Mouse (Mus musculus) hindbrain, postnatal 0 days (tissue): Measurements from ENCODE around the gene Gm13889. TPM values are rescaled to one million over a fixed set of nuclear protein-coding genes. Genes with fewer than 3 reads are reported as not detected.

Source experiments
- ATAC-seq: fragments of 200-750 bp; cut with Nextera tagmentation; 2 replicates; pipeline ENCODE4 v1.8.0; 2017; ENCODE audit warnings: mild to moderate bottlenecking, moderate TSS enrichment, moderate library complexity
- DNase-seq: peaks from one replicate; pipeline ENCODE4 v3.0.0-alpha.2; 2015; ENCODE audit warnings: low spot score
- H3K27ac ChIP-seq: fragments of 300-500 bp; sonication (generic); 2 replicates; pipeline ENCODE4 v1.5.1; 2014; ENCODE audit warnings: mild to moderate bottlenecking
- H3K27me3 ChIP-seq: fragments of 300-500 bp; sonication (generic); 2 replicates; pipeline ENCODE4 v1.6.1; 2014; ENCODE audit warnings: low read length, mixed read lengths; ENCODE audit not compliant: insufficient read depth
- H3K36me3 ChIP-seq: fragments of 300-500 bp; sonication (generic); 2 replicates; pipeline ENCODE4 v1.6.1; 2014; ENCODE audit warnings: low read length, mixed read lengths; ENCODE audit not compliant: insufficient read depth
- H3K4me1 ChIP-seq: fragments of 300-500 bp; sonication (generic); 2 replicates; pipeline ENCODE4 v1.6.1; 2014; ENCODE audit warnings: antibody characterized with exemption, low read length, mixed read lengths; ENCODE audit not compliant: insufficient read depth
- H3K4me2 ChIP-seq: fragments of 300-500 bp; sonication (generic); 2 replicates; pipeline ENCODE4 v1.6.1; 2014; ENCODE audit warnings: low read depth, mild to moderate bottlenecking, low read length, moderate library complexity, mixed read lengths
- H3K4me3 ChIP-seq: fragments of 300-500 bp; sonication (generic); 2 replicates; pipeline ENCODE4 v1.5.1; 2014; ENCODE audit warnings: low read length
- H3K9ac ChIP-seq: fragments of 300-500 bp; sonication (generic); replicated peaks from 2 replicates; pipeline ENCODE4 v1.6.1; 2014; ENCODE audit warnings: mild to moderate bottlenecking, low read length, moderate library complexity, mixed read lengths
- H3K9me3 ChIP-seq: fragments of 300-500 bp; sonication (generic); 2 replicates; pipeline ENCODE4 v1.6.1; 2016; ENCODE audit warnings: low read length, mixed read lengths
- CTCF ChIP-seq: IDR thresholded peaks from 2 replicates; pipeline ENCODE4 v1.5.1; 2016; ENCODE audit warnings: antibody characterized with exemption, control low read depth, low read depth
- WGBS: fragments of 180-500 bp; shearing (Covaris S2); extraction: QIAGEN DNeasy Blood & Tissue Kit; methylation state at CpG from one replicate; pipeline ENCODE4 v1.1.7; 2014; 5-methylcytosine and 5-hydroxymethylcytosine counted together
- polyA plus RNA-seq: library from polyadenylated mRNA; unstranded; fragments of >200 nt; fragmentation: Nextera tagmentation; extraction: Ambion mirVana; gene quantifications from 2 replicates; pipeline ENCODE4 v1.2.1, GENCODE M21; 2015
- total RNA-seq: library from RNA; depleted of rRNA; stranded (reverse); fragments of >200 nt; gene quantifications from 2 replicates; pipeline ENCODE4 v1.2.3, GENCODE M21; 2014; rRNA removed

Gm13889 gene
- total and polyA plus RNA-seq, 2 experiments from 2014 or later, result 16.4 to 38.5 TPM

DNA sequence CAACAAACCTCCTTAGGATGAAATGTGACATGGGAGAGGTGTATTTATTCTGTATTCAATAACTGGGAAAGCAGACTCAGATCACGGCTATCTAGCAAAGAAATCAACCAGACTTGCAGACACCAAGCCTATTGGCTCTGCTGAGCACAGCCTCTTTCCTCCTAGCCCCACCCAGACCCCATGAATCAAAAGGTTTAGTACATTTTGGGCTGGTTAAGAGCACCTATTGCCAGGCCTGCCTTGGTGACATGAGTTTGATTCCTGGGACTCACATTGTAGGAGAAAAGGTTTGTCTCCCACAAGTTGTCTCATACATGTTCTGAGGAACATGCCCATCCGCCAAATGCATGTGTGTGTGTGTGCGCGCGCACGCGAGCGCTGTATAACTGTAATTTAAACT is 30.9 kb downstream of the Gm13889 start:
- Histone ChIP-seq H3K4me3 (no peak overlapping the region), H3K27me3 (no peaks in the 10 kb centered on the region), H3K4me2 (no peak overlapping the region), H3K4me1 (no peaks in the 10 kb centered on the region), H3K36me3 (no peaks in the 10 kb centered on the region), H3K27ac (no peak overlapping the region), H3K9me3 (no peaks in the 10 kb centered on the region), H3K9ac (no peak overlapping the region)
- DNase-seq (no peak), ATAC-seq (no peak)
- 96% methylated on average over 8 of the region's 8 CpGs for WGBS
- TF ChIP-seq CTCF, result no peak

GRCm38 (mm10) chr2:93919093-93919492 is 37.9 kb downstream of the Gm13889 start:
- no peaks in the 10 kb centered on the region for H3K36me3 ChIP-seq
- ATAC-seq, result no peak
- no peak for TF ChIP-seq CTCF
- DNase-seq, result no peak
- no peaks in the 10 kb centered on the region for H3K9me3 ChIP-seq
- H3K27me3 ChIP-seq, result no peaks in the 10 kb centered on the region
- 90% methylated on average over 3 of the region's 3 CpGs for WGBS
- no peak overlapping the region for H3K4me2 ChIP-seq
- H3K4me1 ChIP-seq, result no peaks in the 10 kb centered on the region
- H3K9ac ChIP-seq, result no peak overlapping the region
- no peak overlapping the region for H3K27ac ChIP-seq
- H3K4me3 ChIP-seq, result no peak overlapping the region

GRCm38 (mm10) chr2:93913552-93913951 is 43.4 kb downstream of the Gm13889 start:
- no peak overlapping the region for H3K27ac ChIP-seq
- no peak for ATAC-seq
- DNase-seq, result no peak
- no peak overlapping the region for H3K4me3 ChIP-seq
- no peak overlapping the region for H3K4me2 ChIP-seq
- no peaks in the 10 kb centered on the region for H3K9me3 ChIP-seq
- no peak overlapping the region for H3K9ac ChIP-seq
- TF ChIP-seq CTCF, result no peak
- H3K27me3 ChIP-seq, result no peaks in the 10 kb centered on the region
- H3K36me3 ChIP-seq, result no peaks in the 10 kb centered on the region
- H3K4me1 ChIP-seq, result 0 out of 2 replicates have a peak, but pooled peaks cover 6% of the 10 kb centered on the region
- WGBS, result 93% methylated on average over 2 of the region's 2 CpGs

GRCm38 (mm10) chr2:93911942-93912341 is 45.1 kb downstream of the Gm13889 start:
- no peak overlapping the region for H3K9ac ChIP-seq
- H3K27ac ChIP-seq, result no peak overlapping the region
- TF ChIP-seq CTCF, result no peak
- H3K4me2 ChIP-seq, result no peak overlapping the region
- peaks cover 21% of the 10 kb centered on the region; the same call in 1 of the 2 replicates for H3K4me1 ChIP-seq
- 52% methylated on average over 10 of the region's 10 CpGs for WGBS
- H3K9me3 ChIP-seq, result no peaks in the 10 kb centered on the region
- peak; percentile 76 for DNase-seq
- H3K4me3 ChIP-seq, result no peak overlapping the region
- H3K27me3 ChIP-seq, result no peaks in the 10 kb centered on the region
- ATAC-seq, result peak; percentile 56; the same call in 1 of the 2 replicates
- H3K36me3 ChIP-seq, result no peaks in the 10 kb centered on the region

DNA sequence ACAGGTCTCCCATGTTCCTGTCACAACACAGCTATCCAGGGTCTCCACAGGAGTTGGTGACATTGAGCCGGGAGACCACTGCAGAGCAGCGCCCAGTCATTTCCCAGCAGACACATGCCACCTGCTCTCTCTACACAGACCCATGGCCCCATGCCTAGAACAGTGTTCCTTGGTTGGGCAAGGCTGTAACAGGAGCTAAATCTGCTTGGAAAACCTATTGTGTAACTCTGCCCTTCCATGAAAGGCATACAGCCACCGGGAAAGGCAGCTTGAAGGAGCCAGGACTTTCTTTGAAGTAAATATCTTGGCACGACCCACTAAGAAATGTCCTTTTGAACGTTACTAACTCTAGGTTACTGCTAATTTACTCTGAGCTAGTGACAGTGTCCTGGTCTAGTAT is 47.3 kb downstream of the Gm13889 start:
- no peaks in the 10 kb centered on the region for H3K9me3 ChIP-seq
- peaks cover 24% of the 10 kb centered on the region; the same call in 1 of the 2 replicates for H3K4me1 ChIP-seq
- no peaks in the 10 kb centered on the region for H3K27me3 ChIP-seq
- H3K27ac ChIP-seq, result no peak overlapping the region; the same call in 1 of the 2 replicates
- DNase-seq (peak; percentile 26), ATAC-seq (peak; percentile 38; the same call in 1 of the 2 replicates)
- 36% methylated on average over 5 of the region's 5 CpGs for WGBS
- no peak overlapping the region for H3K4me2 ChIP-seq
- no peak overlapping the region for H3K9ac ChIP-seq
- H3K36me3 ChIP-seq, result no peaks in the 10 kb centered on the region
- TF ChIP-seq CTCF, result no peak
- no peak overlapping the region for H3K4me3 ChIP-seq

DNA sequence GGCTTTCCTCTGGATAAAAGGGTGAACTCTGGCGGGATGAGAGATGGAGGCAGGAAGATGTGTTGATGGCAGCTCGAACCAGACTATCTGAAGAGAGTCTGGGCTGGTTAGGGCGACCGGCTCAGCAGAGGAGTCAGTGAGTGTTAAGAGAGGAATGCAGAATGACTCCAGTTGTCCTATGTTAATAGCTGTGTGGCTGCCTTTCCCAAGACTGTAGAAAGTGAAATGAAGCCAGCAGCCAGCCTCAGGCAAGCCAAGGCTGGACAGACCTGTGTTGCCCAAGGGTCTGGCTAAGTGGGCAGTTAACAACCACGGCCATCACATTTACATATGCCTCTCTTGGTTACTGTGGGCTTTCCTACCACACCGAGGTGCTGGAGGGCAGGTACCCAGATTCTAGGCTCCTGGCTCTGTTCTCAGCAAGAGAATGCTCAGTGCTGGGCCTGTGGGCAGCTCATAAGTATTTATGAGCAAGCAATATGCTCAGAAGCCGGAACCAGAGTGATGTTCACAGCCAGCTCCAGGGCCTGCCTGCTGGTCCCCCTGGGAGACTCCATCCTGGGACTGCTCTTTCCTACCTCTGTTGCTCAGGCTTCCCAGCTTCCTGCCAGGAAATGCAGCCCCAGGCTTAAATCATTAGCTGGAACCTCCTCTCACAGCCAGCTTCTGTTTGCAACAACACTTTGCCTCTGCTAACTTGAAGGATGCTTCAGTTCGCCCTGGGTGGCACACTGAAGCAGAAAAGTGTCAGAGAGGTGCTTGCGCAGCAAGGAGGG is 49.3 kb downstream of the Gm13889 start:
- H3K4me2 ChIP-seq, result no peak overlapping the region
- H3K9ac ChIP-seq, result no peak overlapping the region
- DNase-seq (peak; percentile 54), ATAC-seq (peak; percentile 50; the same call in 1 of the 2 replicates)
- no peaks in the 10 kb centered on the region for H3K9me3 ChIP-seq
- TF ChIP-seq CTCF, result no peak
- H3K4me1 ChIP-seq, result peaks cover 24% of the 10 kb centered on the region; the same call in 1 of the 2 replicates
- H3K27ac ChIP-seq, result peak overlapping the region; percentile 63
- 52% methylated on average over 9 of the region's 9 CpGs for WGBS
- no peaks in the 10 kb centered on the region for H3K36me3 ChIP-seq
- no peaks in the 10 kb centered on the region for H3K27me3 ChIP-seq
- H3K4me3 ChIP-seq, result no peak overlapping the region

DNA sequence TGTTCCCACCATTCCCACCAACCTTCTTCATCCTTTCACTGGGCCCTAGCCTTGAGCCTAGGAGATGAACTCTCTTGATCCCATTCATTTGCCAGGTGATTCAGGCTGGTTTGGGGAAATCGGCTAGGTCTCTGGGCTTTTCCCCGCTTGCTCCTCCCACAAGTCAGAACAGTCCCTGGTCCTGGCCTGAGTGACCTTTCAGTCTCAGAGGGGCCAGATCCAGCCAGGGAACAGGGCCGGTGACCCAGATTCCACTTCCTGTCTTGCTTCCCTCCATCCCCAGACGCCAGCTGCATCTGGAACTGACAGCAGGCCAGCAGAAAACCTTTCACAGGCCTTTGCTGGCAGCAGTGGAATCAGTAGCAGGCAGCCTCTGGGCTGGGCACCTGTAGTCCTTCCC is 50.7 kb downstream of the Gm13889 start:
- ATAC-seq, result no peak
- DNase-seq, result peak; percentile 18
- Histone ChIP-seq H3K4me2 (no peak overlapping the region), H3K9me3 (no peaks in the 10 kb centered on the region), H3K9ac (no peak overlapping the region), H3K4me3 (no peak overlapping the region), H3K27ac (no peak overlapping the region), H3K4me1 (peaks cover 24% of the 10 kb centered on the region; the same call in 1 of the 2 replicates), H3K36me3 (no peaks in the 10 kb centered on the region), H3K27me3 (no peaks in the 10 kb centered on the region)
- TF ChIP-seq CTCF, result no peak
- 50% methylated on average over 4 of the region's 4 CpGs for WGBS

Other genes with a start within 250 kb of the Gm13889 start
- 34.9 and 37.8 TPM in 2 replicates for gene Ext2, start 134.6 kb downstream of the Gm13889 start, total RNA-seq
- 69.8 and 70.3 TPM in 2 replicates for gene Ext2, start 134.6 kb downstream of the Gm13889 start, polyA plus RNA-seq
- gene Accs, start 107.3 kb downstream of the Gm13889 start, total RNA-seq, result 12.0 and 19.1 TPM in 2 replicates
- 6.5 and 6.6 TPM in 2 replicates for gene Accs, start 107.3 kb downstream of the Gm13889 start, polyA plus RNA-seq
- not detected in 2 replicates for gene Accsl, start 88.0 kb downstream of the Gm13889 start, total RNA-seq
- gene Accsl, start 88.0 kb downstream of the Gm13889 start, polyA plus RNA-seq, result 0.30 and 0.39 TPM in 2 replicates
- gene Gm27027, start 39.2 kb upstream of the Gm13889 start, total RNA-seq, result 0.58 TPM in 1 of 2 replicates, not detected in the other
- gene Gm27027, start 39.2 kb upstream of the Gm13889 start, polyA plus RNA-seq, result not detected in 2 replicates
- gene Alkbh3, start 53.6 kb upstream of the Gm13889 start, total RNA-seq, result 21.6 and 61.1 TPM in 2 replicates
- gene Alkbh3, start 53.6 kb upstream of the Gm13889 start, polyA plus RNA-seq, result 48.9 and 51.7 TPM in 2 replicates
- gene Hsd17b12, start 200.8 kb upstream of the Gm13889 start, total RNA-seq, result 50.9 and 55.5 TPM in 2 replicates
- 154 and 162 TPM in 2 replicates for gene Hsd17b12, start 200.8 kb upstream of the Gm13889 start, polyA plus RNA-seq